Mouse (Mus musculus) thymus, adult 2 months (tissue): ENCODE data around the gene Dvl2.

Source experiments
- CTCF ChIP-seq: fragments of 200-500 bp; IDR thresholded peaks from 2 replicates; pipeline ENCODE4 v1.5.1; 2012; ENCODE audit warnings: mild to moderate bottlenecking, control low read depth, low read length, moderate library complexity, borderline replicate concordance; ENCODE audit not compliant: control insufficient read depth, poor library complexity, insufficient read depth; ENCODE audit errors: extremely low read depth
- POLR2A ChIP-seq: fragments of 200-500 bp; IDR thresholded peaks from 2 replicates; pipeline ENCODE4 v1.6.1; 2012; ENCODE audit warnings: mild to moderate bottlenecking, low read length, control low read depth, moderate library complexity; ENCODE audit not compliant: control insufficient read depth, poor library complexity, insufficient read depth; ENCODE audit errors: extremely low read depth

- TF ChIP-seq CTCF (no peak), POLR2A (no peak)
Observed at GRCm38 (mm10) chr11:69989949-69990348, 10.4 kb upstream of the Dvl2 start.
